Mouse (Mus musculus): ENCODE data around the gene Fahd2a. TPM values are rescaled to one million over a fixed set of nuclear protein-coding genes. Genes with fewer than 3 reads are reported as not detected.

The Fahd2a gene
- 7.8 and 8.3 TPM in 2 replicates for polyA plus RNA-seq (2012; rRNA removed)

DNA sequence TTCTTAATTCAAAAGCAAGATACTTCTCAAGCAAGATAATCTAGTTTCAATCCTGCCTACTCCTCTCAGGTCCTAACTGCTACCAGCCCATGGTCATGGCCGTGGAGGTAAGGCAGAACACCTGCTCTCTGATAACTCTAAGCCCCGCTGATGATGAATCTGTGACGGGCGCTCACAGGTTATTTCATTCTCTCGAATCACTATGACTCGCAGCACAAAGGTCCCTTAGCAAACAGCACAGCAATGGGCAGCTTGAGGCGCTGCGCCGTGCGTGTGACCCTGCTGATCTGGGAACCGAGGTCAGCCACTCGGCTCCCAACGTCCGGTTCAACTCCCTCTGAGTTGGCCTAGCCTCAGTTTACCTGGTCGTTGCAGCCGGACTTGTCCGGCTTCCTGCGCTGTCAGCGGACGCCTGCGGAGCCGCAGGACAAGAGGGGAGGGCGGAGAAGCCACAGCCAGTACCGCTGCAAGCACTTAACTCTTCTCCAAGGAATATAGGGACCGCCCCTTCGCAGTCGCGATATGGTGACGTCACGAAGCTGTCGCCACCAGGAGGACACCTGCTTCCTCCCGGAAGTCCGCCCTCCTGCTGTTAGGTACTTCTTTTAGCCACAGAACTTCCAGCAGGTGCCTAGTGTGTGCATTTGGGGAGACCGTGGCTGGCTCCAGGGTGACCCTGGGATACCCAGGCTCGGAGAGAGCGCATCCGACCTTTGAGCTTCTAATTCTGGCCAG, at the start of gene Fahd2a:
Fahd2a (minus strand) TSS at position 511 of the 735 bp plus-strand sequence.
- peak within 1 kb of the TSS; percentile 69 for H3K4me3 ChIP-seq (ENCODE audit: extremely low read depth, insufficient read depth, insufficient read length)
- no peaks in the 10 kb centered on the region for H3K27me3 ChIP-seq (ENCODE audit: control insufficient read depth, insufficient read depth, low read length)
- TF ChIP-seq CTCF (IDR thresholded peaks at IDR 0.05; ENCODE audit: extremely low read depth, insufficient read depth, insufficient read length, insufficient replicate concordance) (no peak), POLR2A (IDR thresholded peaks at IDR 0.05; ENCODE audit: low read depth, low read length) (0 out of 2 replicates have a peak, but pooled peaks have one; percentile 7)
- peaks cover 4% of the 10 kb centered on the region; the same call in 1 of the 2 replicates for H3K4me1 ChIP-seq (ENCODE audit: control insufficient read depth, insufficient read depth, insufficient read length)
- no peaks in the 10 kb centered on the region for H3K36me3 ChIP-seq (ENCODE audit: control insufficient read depth, insufficient read depth, low read length)
- WGBS: 5% methylated on average over 37 of the region's 37 CpGs
- no peak within 1 kb of the TSS for H3K27ac ChIP-seq (ENCODE audit: insufficient read depth, low read length)
- peak; percentile 75 to 86 for DNase-seq (ENCODE audit: low read depth in 1 of 2, low spot score in 2 of 2)

DNA sequence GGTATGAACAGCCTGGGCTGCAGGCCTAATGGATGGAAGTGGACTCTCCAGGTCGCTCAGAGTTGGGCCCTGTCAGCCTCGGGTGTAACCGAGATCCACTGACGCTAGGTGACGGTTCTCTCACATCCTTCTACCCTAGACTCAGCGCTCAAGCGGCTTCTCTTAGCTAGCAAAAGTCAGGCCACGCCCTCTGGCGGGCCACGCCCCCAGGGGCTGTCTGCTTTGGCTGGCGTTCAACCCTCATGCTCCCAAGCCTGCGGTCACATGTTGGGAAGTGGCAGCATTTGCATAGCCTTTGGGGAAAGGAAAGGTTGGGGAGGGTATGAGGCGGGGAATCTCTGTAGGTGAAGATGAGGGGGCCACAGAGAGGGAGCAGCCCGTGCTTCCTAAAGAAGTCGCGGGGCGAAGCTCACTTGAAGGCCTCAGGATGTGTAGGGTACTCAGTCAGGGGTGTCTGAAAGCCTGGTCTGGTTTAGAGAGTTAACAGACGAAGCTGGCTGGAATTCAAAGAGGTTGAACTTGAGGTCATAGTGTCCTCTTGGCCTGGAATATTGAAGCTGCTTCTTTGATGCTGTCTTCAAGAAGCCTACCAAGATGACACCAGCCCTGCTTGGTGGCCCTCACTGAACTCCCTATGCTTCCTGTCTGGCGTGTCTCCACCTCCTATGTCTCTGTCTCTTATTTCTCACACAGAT, 40.3 kb upstream of the Fahd2a start:
- Histone ChIP-seq H3K4me1 (ENCODE audit: control insufficient read depth, insufficient read depth, insufficient read length) (peaks cover 4% of the 10 kb centered on the region; the same call in 1 of the 2 replicates), H3K27ac (ENCODE audit: insufficient read depth, low read length) (no peak overlapping the region), H3K36me3 (ENCODE audit: control insufficient read depth, insufficient read depth, low read length) (no peaks in the 10 kb centered on the region), H3K4me3 (ENCODE audit: extremely low read depth, insufficient read depth, insufficient read length) (no peak overlapping the region), H3K27me3 (ENCODE audit: control insufficient read depth, insufficient read depth, low read length) (peaks cover 6% of the 10 kb centered on the region; the same call in 1 of the 2 replicates)
- TF ChIP-seq CTCF (IDR thresholded peaks at IDR 0.05; ENCODE audit: extremely low read depth, insufficient read depth, insufficient read length, insufficient replicate concordance): no peak
- TF ChIP-seq POLR2A (IDR thresholded peaks at IDR 0.05; ENCODE audit: low read depth, low read length): no peak
- 11% methylated on average over 19 of the region's 19 CpGs for WGBS
- DNase-seq (ENCODE audit: low read depth in 1 of 2, low spot score in 2 of 2): peak in 1 of 2 experiments; percentile 11

DNA sequence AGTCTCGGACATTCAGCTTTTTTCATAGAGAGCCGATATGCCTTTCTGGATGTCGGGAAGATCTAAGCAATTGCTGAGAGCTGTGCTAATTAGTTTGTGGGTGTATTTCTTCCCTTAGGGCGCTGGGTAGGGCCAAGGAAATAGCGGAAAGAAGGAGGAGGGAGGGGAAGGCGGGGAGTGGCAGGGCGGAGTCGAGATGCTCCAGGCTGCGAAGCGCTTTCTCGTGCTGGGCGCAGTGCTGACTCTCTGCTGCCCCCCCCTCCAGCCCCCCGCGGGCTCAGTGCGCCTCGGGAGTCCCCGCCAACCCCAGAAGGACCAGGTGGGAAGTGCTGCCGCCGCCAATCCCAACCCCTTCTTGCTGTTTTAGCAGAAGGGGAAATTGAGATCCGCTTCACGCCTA, 38.6 kb upstream of the Fahd2a start:
- 0 out of 2 replicates have a peak overlapping the region, but pooled peaks have one; percentile 9 for H3K4me3 ChIP-seq (ENCODE audit: extremely low read depth, insufficient read depth, insufficient read length)
- 1% methylated on average over 21 of the region's 21 CpGs for WGBS
- peaks cover 4% of the 10 kb centered on the region; the same call in 1 of the 2 replicates for H3K4me1 ChIP-seq (ENCODE audit: control insufficient read depth, insufficient read depth, insufficient read length)
- no peaks in the 10 kb centered on the region for H3K36me3 ChIP-seq (ENCODE audit: control insufficient read depth, insufficient read depth, low read length)
- H3K27me3 ChIP-seq (ENCODE audit: control insufficient read depth, insufficient read depth, low read length): peaks cover 6% of the 10 kb centered on the region; the same call in 1 of the 2 replicates
- DNase-seq (ENCODE audit: low read depth in 1 of 2, low spot score in 2 of 2): no peak
- TF ChIP-seq POLR2A (IDR thresholded peaks at IDR 0.05; ENCODE audit: low read depth, low read length) (no peak), CTCF (IDR thresholded peaks at IDR 0.05; ENCODE audit: extremely low read depth, insufficient read depth, insufficient read length, insufficient replicate concordance) (no peak)
- H3K27ac ChIP-seq (ENCODE audit: insufficient read depth, low read length): no peak overlapping the region

DNA sequence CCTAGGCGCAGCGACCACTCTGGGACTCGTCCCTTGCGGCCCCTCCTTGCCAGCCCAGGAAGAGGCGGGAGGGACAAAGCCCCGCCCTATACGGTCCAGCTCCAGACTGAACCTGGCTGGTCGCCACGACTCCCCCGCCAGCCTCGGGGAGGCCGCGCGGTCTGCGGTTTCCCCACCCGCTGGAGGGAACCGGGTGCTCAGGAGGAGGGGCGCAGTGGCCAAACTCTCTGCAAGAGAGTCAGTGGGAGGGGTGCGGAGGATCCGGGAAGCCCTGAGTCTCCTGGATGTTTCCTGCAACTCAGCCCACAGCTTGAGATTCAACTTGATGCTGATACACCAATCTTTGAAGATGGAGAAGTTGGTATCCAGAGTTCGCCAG, 38.2 kb upstream of the Fahd2a start:
- DNase-seq (ENCODE audit: low read depth in 1 of 2, low spot score in 2 of 2): peak in 1 of 2 experiments; percentile 14
- TF ChIP-seq POLR2A (IDR thresholded peaks at IDR 0.05; ENCODE audit: low read depth, low read length) (no peak), CTCF (IDR thresholded peaks at IDR 0.05; ENCODE audit: extremely low read depth, insufficient read depth, insufficient read length, insufficient replicate concordance) (no peak)
- 2% methylated on average over 21 of the region's 21 CpGs for WGBS
- Histone ChIP-seq H3K27ac (ENCODE audit: insufficient read depth, low read length) (no peak overlapping the region), H3K36me3 (ENCODE audit: control insufficient read depth, insufficient read depth, low read length) (no peaks in the 10 kb centered on the region), H3K4me1 (ENCODE audit: control insufficient read depth, insufficient read depth, insufficient read length) (peaks cover 4% of the 10 kb centered on the region; the same call in 1 of the 2 replicates), H3K4me3 (ENCODE audit: extremely low read depth, insufficient read depth, insufficient read length) (peak overlapping the region; percentile 12; the same call in 1 of the 2 replicates), H3K27me3 (ENCODE audit: control insufficient read depth, insufficient read depth, low read length) (peaks cover 6% of the 10 kb centered on the region; the same call in 1 of the 2 replicates)

DNA sequence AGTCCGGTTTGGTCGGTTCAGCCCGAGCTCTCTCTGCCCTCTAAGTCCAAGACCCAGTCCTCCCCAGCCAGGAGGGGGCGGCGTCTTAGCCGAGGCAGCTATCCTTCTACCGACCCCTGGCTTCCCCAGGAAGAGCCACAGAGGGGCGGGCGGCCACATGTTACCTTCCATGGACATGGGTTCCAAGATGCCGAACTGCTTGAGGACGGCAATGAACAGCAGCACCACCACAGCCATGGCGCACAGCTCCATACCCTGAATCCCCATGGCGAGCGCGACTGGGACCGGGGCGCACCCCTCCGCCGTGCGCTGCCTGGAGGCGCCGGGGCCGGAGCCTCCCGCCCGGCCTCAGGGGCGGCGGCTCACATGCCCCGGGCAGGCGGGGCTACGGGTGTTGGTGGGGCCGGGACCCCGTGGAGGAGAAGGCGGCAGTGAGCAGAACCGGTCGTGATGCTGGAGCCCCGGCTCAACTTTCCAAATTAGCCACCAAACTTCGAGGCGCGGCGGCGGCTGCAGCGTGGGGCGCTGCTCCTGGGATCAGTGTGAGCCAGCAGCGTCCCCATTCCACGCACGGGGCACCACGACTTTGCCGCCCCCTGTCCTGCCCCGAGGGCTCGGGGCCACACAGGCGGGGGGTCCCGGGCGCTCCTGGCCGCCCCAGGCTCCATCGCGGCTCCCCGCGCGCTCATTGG, 37.6 kb upstream of the Fahd2a start:
- Histone ChIP-seq H3K4me1 (ENCODE audit: control insufficient read depth, insufficient read depth, insufficient read length) (peaks cover 4% of the 10 kb centered on the region; the same call in 1 of the 2 replicates), H3K4me3 (ENCODE audit: extremely low read depth, insufficient read depth, insufficient read length) (peak overlapping the region; percentile 12; the same call in 1 of the 2 replicates), H3K27me3 (ENCODE audit: control insufficient read depth, insufficient read depth, low read length) (peaks cover 6% of the 10 kb centered on the region; the same call in 1 of the 2 replicates), H3K27ac (ENCODE audit: insufficient read depth, low read length) (no peak overlapping the region), H3K36me3 (ENCODE audit: control insufficient read depth, insufficient read depth, low read length) (no peaks in the 10 kb centered on the region)
- no peak for DNase-seq (ENCODE audit: low read depth in 1 of 2, low spot score in 2 of 2)
- 1% methylated on average over 55 of the region's 59 CpGs for WGBS
- TF ChIP-seq POLR2A (IDR thresholded peaks at IDR 0.05; ENCODE audit: low read depth, low read length): no peak
- no peak for TF ChIP-seq CTCF (IDR thresholded peaks at IDR 0.05; ENCODE audit: extremely low read depth, insufficient read depth, insufficient read length, insufficient replicate concordance)

DNA sequence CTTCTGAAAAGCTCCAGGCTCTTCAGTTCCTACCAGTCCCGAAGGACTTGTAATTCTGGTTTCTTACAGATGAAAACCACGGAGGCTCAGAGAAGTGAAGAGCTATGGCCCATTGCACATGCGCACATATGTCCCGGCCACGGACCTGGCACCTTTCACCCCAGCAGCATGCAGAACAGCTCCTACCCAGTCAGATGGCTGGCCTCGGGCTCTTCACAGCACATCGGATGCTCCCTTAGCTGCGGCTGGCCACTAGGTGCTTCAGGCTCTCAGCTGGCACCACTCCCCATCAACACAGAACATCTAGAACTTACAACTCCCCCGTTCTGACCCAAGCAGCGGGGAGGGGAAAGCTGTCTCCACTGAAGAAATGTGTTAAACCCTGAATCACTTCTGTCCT, 35.4 kb upstream of the Fahd2a start:
- H3K36me3 ChIP-seq (ENCODE audit: control insufficient read depth, insufficient read depth, low read length): no peaks in the 10 kb centered on the region
- DNase-seq (ENCODE audit: low read depth in 1 of 2, low spot score in 2 of 2): no peak
- no peak for TF ChIP-seq POLR2A (IDR thresholded peaks at IDR 0.05; ENCODE audit: low read depth, low read length)
- TF ChIP-seq CTCF (IDR thresholded peaks at IDR 0.05; ENCODE audit: extremely low read depth, insufficient read depth, insufficient read length, insufficient replicate concordance): no peak
- WGBS: 73% methylated on average over 10 of the region's 10 CpGs
- peaks cover 4% of the 10 kb centered on the region; the same call in 1 of the 2 replicates for H3K4me1 ChIP-seq (ENCODE audit: control insufficient read depth, insufficient read depth, insufficient read length)
- no peak overlapping the region for H3K27ac ChIP-seq (ENCODE audit: insufficient read depth, low read length)
- no peak overlapping the region for H3K4me3 ChIP-seq (ENCODE audit: extremely low read depth, insufficient read depth, insufficient read length)
- peaks cover 6% of the 10 kb centered on the region; the same call in 1 of the 2 replicates for H3K27me3 ChIP-seq (ENCODE audit: control insufficient read depth, insufficient read depth, low read length)
